Mouse (Mus musculus): ENCODE data around the gene Cd44. TPM values are rescaled to one million over a fixed set of nuclear protein-coding genes. Genes with fewer than 3 reads are reported as not detected.

The Cd44 gene
- total RNA-seq, 2 experiments from 2014 or later = 31.8 to 61.6 TPM

- peak; percentile 86 for ATAC-seq (replicated peaks; ENCODE audit: low FRiP score, poor library complexity, severe bottlenecking)
Measured at GRCm38 (mm10) chr2:102829201-102829600, 72.3 kb downstream of the Cd44 start.

- ATAC-seq (replicated peaks; ENCODE audit: low FRiP score, poor library complexity, severe bottlenecking) = no peak
Measured at GRCm38 (mm10) chr2:102828381-102828780, 73.1 kb downstream of the Cd44 start.

- no peak for ATAC-seq (replicated peaks; ENCODE audit: low FRiP score, poor library complexity, severe bottlenecking)
Measured at GRCm38 (mm10) chr2:102827841-102828240, 73.6 kb downstream of the Cd44 start.

DNA sequence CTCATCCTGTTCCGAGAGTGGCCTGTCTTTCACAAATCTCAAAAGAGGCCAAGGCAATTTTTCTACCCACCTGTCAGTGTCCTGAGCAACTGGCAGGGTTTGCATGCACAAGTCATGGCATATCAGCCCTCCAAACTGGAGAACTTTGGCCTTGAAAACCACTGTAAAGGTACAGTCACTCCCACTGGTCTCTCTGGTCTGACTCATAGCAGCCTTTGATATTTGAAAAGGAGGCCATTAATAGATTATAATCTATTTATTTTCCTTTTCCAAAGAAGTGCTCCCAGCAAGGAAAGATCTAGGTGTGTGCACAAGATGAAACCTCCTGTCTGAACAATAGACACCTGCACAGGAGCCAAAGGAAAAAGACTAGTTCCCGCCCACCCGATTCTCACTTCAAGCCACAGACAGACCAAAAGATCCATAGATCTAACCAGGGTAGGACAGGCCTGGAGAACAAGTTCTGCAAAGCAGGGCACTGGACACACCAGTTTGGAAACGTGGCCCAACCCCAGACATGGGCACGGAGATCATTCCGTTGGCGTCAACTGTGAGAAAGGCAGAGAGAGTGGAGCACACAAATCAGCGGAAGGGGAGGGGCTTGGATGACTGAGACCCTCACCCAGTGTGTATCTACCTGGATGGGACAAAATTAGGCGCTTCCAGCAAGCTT, 75.4 kb downstream of the Cd44 start:
- ATAC-seq (replicated peaks; ENCODE audit: low FRiP score, poor library complexity, severe bottlenecking) = no peak

DNA sequence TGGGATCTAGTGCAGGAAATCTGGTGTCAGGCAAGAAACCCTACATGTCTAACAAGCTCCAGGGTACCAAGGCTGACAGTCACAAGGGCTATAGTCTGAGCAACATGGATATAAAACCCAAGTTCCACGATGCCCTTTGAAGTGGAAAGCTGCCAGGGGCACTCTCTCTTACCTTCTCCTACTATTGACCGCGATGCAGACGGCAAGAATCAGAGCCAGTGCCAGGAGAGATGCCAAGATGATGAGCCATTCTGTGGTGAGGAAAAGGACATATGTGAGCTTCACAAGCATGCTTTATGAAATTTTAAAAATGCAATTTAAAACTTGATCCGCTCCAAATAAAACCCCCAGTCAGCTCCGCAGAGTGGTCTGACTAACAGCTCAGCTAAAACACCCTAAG, 79.4 kb downstream of the Cd44 start:
- ATAC-seq (replicated peaks; ENCODE audit: low FRiP score, poor library complexity, severe bottlenecking) = no peak

- ATAC-seq (replicated peaks; ENCODE audit: low FRiP score, poor library complexity, severe bottlenecking) = no peak
Measured at GRCm38 (mm10) chr2:102820790-102821189, 80.7 kb downstream of the Cd44 start.

DNA sequence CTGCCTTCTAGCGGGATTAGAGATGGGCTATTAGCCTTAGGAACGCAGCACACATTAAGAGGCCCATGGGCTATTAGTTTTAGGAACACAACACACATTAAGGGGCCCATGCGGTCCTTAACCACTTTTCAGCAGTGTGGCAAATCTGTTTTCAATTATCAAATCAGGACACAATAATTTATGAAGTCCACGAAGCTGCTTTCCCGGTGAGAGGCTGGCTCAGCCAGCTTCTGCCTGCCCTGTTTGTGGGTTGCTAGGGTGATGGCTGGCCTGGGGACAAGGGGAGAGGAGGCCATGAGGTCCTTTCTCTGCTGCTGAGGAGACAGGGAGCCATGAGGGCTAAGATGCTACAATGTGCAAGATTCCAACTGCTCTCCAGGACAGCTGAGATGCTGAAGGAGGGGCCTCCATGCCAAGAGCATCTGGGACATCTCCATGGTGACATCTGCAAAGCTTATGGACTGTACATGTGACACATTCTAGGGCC, 81.2 kb downstream of the Cd44 start:
- ATAC-seq (replicated peaks; ENCODE audit: low FRiP score, poor library complexity, severe bottlenecking) = no peak

GRCm38 (mm10) chr2:102815289-102815809, 86.1 kb downstream of the Cd44 start:
- no peak for ATAC-seq (replicated peaks; ENCODE audit: low FRiP score, poor library complexity, severe bottlenecking)

DNA sequence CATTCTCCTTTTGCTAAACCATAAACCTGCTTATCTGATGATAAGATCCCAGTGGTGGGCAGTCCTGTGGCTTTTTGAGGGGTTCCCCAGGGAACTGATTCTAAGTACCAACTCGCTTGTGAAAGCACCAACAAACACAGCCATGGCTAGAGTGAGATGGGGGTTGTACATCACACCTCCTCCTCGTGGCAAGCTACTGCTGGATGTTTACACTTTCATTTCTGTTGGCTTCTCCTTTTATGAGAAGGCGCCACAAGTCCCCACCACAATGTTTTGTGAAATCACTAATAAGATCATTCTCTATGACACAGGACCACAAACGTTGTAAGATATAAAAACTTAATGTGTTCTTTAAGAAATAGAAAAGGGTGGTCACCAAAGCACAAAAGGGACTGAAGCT, 88.7 kb downstream of the Cd44 start:
- ATAC-seq (replicated peaks; ENCODE audit: low FRiP score, poor library complexity, severe bottlenecking) = no peak

DNA sequence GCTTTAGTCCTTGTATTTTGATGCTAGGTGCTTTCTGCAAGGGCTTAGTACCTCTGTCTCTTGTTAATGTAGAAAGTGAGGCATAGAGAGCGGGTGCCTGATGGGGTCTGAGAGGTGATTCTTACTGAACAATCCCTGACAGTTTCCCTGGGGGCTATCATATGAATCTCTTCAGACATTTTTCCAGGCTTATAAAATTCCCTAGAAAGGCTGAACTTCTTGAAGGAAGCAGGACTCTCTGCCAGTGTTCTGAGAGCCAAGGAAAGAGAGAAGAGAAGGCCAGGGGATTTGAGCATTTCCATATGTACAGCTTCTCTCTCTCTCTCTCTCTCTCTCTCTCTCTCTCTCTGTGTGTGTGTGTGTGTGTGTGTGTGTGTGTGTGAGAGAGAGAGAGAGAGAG, 92.0 kb downstream of the Cd44 start:
- no peak for ATAC-seq (replicated peaks; ENCODE audit: low FRiP score, poor library complexity, severe bottlenecking)

DNA sequence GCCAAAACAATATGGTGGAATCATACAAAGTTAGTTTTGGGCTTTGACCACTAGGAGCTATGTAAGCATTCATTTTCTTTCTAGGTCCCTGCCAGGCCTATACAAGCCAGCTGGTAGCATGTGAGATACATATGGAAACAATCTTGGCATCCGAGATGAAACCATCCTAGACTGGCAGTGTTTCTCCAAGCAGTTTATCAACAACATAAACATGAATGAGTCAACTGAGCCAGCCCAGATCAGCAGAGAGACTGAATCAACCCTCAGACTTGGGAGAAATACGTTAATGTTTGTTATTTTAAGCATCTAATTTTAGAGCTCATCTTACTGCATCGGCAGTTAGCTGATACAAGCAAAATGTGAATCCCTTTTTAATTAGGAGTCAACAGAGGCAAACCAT, 93.8 kb downstream of the Cd44 start:
- ATAC-seq (replicated peaks; ENCODE audit: low FRiP score, poor library complexity, severe bottlenecking) = no peak

GRCm38 (mm10) chr2:102805761-102806496, 95.5 kb downstream of the Cd44 start:
- ATAC-seq (replicated peaks; ENCODE audit: low FRiP score, poor library complexity, severe bottlenecking) = no peak

DNA sequence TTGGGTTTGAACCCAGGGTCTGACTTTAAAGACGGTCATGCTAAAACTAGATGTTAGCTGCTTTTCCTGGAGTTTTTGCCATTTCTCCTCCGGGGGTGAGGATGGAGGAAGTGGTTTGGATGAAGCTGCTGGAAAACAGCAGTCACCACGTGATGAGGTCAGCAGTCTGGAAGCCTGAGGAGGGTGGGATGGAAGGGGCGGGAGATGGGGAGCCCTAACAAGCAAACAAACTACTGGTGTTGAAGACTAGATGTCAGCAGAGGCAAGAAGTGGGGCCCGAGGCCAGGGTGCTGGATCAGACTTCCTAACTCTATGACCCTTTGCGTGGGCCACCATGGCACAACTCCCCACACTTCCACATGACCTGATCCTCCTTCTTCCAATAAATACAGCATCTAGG, 96.2 kb downstream of the Cd44 start:
- ATAC-seq (replicated peaks; ENCODE audit: low FRiP score, poor library complexity, severe bottlenecking) = no peak

GRCm38 (mm10) chr2:102804109-102804508, 97.4 kb downstream of the Cd44 start:
- ATAC-seq (replicated peaks; ENCODE audit: low FRiP score, poor library complexity, severe bottlenecking) = no peak

DNA sequence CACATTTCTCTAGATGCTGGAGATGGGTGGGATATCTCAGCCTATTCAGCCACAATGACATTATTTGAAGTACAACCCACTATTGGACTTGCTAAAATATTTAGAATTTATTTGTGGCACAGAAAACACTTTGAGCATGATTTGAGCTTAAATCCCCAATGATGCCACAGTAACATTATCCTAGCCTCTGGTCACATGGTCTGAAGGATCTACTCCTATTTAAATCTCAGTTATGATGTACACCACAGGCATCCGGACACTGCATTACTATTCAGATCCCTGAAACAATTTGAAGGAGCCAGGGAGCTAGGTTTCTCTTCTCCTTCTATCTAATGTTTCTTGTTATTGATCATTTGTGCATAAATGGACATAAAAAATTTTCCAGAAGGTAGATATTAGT, 99.6 kb downstream of the Cd44 start:
- no peak for ATAC-seq (replicated peaks; ENCODE audit: low FRiP score, poor library complexity, severe bottlenecking)

DNA sequence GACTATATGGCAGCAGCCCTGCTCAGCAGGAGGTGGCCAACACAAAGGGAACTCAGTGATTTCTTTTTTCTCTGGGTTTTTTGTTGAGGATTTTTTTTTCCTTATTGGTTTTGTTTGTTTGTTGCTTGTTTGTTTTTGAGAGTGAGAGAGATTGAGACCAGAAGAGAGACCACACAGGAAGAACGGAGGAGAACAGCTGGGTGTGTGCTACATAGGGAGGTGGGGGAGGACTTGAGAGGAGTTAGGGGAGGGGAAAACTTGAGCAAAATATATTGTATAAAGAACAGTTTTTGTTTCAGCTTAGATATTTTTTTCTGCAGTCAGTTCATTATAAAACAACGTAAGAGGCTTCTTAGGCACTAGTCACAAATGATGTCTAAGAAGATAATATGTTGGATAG, 103.3 kb downstream of the Cd44 start:
- ATAC-seq (replicated peaks; ENCODE audit: low FRiP score, poor library complexity, severe bottlenecking) = no peak

GRCm38 (mm10) chr2:102795034-102795433, 106.4 kb downstream of the Cd44 start:
- ATAC-seq (replicated peaks; ENCODE audit: low FRiP score, poor library complexity, severe bottlenecking) = no peak

DNA sequence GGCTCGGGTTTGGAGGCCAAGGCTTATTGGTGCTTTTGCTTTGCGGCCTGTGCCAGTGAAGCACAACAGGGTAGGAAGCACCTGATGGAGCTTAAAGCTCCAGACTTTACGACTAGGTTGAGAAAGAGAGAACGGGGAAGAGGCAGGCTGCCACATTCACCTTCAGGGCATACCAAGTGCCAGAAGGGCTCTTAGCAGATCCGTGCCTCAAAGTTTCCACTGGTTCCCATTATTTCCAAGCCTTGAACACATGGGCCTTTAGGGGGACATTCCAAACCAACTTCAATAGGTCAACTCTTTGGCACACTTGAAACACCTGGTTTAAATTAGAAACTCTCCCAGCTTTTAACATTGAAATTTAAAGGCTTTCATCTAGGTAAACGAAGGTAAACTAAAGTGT, 108.7 kb downstream of the Cd44 start:
- no peak for ATAC-seq (replicated peaks; ENCODE audit: low FRiP score, poor library complexity, severe bottlenecking)

GRCm38 (mm10) chr2:102791641-102792040, 109.8 kb downstream of the Cd44 start:
- no peak for ATAC-seq (replicated peaks; ENCODE audit: low FRiP score, poor library complexity, severe bottlenecking)

DNA sequence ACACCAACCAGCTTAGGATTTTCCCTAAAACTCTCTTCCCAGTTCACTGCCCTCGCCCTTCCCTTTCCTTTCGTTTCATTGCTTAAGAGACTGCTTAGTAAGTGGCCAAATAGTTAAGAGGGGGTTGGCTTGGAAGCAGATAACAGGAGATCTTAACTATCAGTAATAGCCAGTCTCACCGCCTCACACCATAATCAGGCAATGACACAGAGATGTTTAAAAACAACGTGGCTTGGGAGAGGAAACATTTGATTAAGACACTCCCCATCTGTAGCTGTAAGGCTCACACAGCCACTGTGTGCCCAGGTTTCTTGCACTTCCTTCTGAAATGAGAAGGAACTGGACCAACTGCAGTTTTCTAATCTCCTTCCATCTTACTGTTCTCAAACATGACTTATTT, 115.8 kb downstream of the Cd44 start:
- ATAC-seq (replicated peaks; ENCODE audit: low FRiP score, poor library complexity, severe bottlenecking) = no peak

GRCm38 (mm10) chr2:102782751-102783150, 118.7 kb downstream of the Cd44 start:
- ATAC-seq (replicated peaks; ENCODE audit: low FRiP score, poor library complexity, severe bottlenecking) = no peak
